Mouse (Mus musculus): ENCODE measurements at regions not wholly inside any gene's neighbourhood (a gene's known extent, or its start where the extent isn't known, plus 50 kb on each side); places are given as distances from the start of the nearest gene placed in this dataset.

- no peak for DNase-seq
These were observed 404.3 kb upstream of the Xrcc4 start for GRCm38 (mm10) chr13:90493696-90494095.

GRCm38 (mm10) chr13:90490991-90491951 is 401.9 kb upstream of the Xrcc4 start:
- DNase-seq, result no peak

DNA sequence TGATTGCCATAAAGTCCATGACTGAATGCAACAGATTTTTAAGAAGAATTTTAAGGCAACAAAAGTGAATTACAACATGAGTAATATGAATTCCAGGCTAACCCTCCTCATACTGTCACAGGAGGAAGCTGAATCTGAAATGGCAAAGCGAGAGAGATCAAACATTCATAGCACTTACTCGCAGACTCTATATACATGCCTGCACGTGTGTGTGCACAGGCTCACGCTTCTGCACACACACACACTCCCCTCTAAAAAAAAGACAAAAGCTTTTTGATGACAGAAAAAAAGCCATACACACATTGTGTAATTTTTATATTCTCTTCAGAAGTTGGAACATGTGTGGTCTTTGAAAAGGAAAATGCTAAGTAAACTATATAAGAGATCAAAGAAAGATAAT is 391.1 kb upstream of the Xrcc4 start:
- DNase-seq, result no peak

DNA sequence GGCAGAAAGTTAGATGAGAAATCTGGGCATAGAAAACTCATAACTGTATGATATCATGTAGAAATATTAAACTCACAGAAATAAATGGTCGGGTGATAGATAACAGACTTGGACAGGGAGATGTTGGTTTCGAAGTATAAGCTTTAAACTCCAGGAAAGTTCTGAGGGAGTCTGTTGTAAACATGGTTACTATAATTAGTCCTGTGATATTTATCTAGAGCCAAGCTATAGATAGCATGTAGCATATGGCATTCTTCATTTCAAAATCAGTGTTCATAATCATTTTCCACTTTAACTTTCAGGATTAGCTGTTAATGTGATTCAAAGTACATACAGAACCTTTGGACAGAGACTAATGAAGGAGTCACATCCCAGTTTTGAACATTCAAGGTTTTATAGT is 387.5 kb upstream of the Xrcc4 start:
- DNase-seq, result no peak

DNA sequence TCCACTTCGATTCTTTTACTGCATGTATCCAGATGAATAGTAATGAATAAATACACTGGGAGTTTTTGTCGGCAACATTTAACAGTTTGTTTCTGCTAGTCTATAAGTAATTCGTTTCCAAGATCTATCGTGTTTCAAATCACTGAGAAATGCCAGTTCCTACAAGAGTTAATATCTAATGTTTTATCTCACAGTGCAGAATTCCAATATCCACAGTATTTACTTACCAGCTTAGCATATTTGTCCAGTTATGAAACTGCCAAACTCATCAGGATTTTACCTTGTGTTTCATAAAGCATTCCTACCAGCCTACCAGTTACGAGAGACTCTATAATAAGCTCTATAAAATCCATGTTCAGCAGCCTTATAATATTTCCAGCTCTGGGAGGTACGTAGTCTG is 385.1 kb upstream of the Xrcc4 start:
- no peak for DNase-seq

GRCm38 (mm10) chr13:90474053-90474452 is 384.6 kb upstream of the Xrcc4 start:
- no peak for DNase-seq

DNA sequence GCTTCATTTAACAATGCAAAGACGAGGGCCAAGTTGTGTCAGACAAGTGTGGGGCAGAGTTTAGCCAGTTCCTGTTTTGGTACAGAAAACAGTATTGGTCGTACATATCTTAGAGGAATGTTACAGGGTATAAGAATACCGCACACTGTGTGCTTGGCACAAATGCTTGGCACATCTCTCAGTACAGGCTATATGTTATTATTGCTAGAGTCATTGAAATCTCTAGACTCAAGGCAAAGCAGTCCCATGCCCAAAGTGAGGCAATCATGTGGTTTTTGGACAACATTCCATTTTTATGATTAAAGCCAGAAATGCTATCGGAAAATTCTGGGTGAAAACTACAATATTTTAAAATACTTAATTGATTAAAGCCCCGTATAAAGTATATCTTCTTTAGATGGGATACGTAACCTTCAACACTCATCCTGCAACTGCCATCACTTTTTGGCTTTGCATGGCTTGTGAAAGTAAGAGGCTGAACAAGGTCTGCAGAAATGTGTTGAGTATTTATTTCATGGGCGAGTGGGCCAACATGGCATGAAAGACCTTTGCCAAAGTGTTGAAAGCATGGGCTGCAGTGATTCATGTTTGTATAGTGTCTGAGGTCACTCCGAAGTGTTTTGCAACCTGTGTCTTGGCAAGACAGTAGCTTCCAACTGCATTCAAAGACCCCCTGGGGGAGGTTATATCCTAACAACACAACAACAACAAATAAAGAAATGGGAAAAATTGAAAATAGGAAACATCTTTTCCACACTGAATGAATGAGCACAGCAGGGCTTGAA is 383.8 kb upstream of the Xrcc4 start:
- no peak for DNase-seq

DNA sequence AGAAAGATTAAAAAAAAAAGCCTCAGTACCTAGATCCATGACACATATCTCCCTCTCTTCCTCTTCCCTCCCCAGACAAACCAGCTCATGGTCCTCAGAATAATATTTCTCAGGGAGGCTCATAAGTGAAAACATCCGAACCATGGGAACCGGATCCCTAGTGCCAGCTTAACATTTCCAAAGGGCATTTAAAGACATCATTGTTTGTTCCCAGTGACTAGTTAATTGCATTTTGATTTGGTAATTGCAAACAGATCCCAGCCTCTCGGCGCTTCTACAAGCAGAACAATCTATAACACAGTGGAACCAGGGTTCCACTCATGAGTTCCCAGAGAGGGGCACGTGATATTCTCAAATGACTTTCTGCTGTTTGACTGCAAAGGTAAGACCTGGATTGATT is 376.7 kb upstream of the Xrcc4 start:
- DNase-seq, result no peak

DNA sequence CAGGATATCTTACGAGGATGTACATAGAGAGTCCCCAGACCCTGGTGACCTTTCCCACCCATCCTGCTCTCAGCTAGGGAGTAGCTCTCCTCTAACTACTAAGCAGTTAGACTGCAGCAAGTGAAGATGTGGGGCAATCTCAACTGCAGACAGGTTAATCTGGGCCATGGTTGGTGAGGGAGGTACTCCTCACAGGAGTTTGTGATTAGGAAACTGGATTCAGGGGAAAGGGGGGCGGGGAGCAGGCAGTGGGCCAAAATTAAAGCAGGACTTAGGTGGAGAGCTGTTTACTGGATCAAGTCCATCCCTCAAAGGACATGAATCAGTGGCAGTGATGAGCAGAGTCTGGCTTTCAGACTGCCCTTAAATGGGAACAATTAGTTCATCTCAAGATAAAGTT is 374.6 kb upstream of the Xrcc4 start:
- DNase-seq, result no peak

- DNase-seq, result no peak
These were observed 374.0 kb upstream of the Xrcc4 start for GRCm38 (mm10) chr13:90463381-90463780.

- no peak for DNase-seq
These were observed 365.2 kb upstream of the Xrcc4 start for GRCm38 (mm10) chr13:90454631-90455030.

GRCm38 (mm10) chr13:90426901-90427300 is 337.5 kb upstream of the Xrcc4 start:
- no peak for DNase-seq

DNA sequence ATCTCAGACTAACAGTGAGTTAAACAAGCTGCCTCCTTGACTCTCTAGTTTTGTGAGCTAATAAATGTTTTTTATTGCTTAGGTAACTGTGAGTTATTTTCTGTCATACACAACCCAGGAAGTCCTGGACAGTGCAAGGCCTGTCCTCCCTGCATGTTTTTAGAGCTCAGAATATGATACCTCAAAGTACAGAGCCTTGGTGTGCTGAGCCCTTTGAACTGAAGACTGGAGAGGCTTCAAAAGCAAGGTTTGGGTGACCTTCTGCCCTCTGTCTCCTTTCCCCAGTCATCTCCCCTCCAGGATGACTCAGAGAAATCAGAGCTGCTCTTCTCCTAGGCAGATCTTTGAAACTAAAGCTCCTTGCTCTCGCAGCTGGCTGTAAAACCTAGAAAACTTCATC is 336.0 kb upstream of the Xrcc4 start:
- no peak for DNase-seq

GRCm38 (mm10) chr13:90424541-90424940 is 335.1 kb upstream of the Xrcc4 start:
- no peak for DNase-seq

GRCm38 (mm10) chr13:90420966-90421365 is 331.6 kb upstream of the Xrcc4 start:
- DNase-seq, result peak; percentile 26

GRCm38 (mm10) chr13:90404392-90404791 is 315.0 kb upstream of the Xrcc4 start:
- no peak for DNase-seq

DNA sequence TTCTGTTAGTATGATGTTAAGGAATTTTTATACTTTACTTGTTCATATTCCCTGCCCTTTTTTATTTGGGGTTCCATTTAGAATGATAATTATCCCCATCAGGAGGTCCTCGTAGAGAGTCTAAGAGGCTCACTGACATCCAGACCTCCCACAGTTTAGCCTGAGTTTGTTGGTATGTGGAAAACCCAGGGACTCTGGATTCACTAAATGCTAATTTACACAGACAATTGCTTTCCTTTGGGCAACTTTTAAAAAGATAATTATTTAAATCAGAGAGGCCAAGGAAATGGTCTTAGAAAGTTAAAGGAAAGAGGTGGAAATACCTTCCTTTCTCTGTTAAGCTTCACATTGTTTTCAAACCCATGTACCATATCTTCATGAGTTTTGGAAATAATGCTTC is 312.7 kb upstream of the Xrcc4 start:
- no peak for DNase-seq

- no peak for DNase-seq
These were observed 312.1 kb upstream of the Xrcc4 start for GRCm38 (mm10) chr13:90401496-90401895.

DNA sequence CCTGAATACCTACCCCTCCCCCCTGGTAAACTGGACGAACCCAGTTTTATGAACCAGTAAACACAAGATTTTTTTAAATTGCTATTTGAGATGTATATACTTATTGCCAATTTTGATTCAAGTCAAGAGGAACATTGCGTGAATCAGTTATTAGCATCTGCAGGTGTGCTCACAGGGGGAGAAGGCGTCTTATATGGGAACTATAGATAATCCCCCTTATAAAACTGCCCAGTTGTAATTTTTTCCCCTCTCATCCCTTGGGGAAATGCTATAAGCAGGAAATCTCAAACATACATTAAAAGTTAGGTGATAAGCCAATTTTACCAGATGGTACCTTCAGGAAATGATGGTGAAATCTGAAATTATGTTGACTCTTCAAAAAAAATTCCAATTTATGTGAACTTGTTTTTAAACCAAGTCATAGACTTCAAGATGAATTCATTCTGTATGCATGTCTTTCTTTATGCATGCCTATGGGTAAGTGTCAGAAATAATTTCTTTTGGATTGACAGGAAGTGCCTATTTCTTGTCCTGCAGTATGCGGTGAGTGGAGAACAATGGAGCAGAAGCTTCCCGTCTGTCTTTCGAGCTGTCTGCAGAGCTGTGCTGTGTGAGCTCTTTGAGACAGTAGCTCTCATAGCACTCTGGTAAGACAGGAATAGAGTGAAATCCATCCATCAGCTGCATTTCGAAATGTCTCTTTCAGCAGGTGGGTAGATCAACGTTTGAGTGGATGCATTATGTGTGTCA is 306.0 kb upstream of the Xrcc4 start:
- no peak for DNase-seq

DNA sequence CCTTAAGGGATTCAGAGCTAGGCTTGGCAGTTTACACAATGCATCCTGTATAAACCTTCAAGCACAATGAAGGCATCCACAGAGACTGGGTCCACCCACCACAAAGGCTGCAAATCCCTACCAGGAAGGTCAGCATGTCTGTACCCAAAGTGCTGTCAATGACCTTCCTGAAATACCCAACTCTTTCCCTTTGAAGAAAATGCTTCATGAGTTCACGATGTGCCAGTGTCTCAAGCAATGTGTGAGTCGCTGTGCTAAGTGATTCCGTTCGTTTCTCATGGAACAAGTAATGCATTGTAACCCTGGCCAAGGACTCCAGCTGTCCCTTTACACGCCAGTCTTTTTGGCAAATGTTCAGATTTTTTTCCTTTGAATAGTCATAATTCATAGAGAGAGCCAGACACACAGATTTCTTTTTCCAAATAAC is 305.4 kb upstream of the Xrcc4 start:
- peak; percentile 45 for DNase-seq

- DNase-seq, result no peak
These were observed 303.0 kb upstream of the Xrcc4 start for GRCm38 (mm10) chr13:90392415-90392814.

DNA sequence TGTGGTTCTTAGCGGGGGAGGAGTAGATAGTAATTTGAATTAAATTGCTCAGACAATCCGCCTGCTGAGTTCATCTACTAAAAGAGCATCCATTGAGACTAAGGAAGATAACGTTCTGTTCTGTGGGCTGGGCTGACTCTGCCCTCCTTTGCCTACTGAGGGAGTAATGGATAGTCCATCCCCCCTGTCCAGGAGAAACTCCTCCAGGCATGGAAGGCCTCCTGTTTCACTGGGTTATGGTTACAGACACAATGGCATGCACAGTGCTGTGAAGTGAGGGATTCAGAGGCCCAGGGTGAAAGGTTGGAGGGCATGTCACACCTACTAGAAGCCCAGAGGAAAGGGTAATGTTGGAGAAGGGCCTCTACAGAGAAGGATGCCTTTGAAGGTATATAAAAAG is 287.2 kb upstream of the Xrcc4 start:
- no peak for DNase-seq

- DNase-seq, result no peak
These were observed 286.8 kb upstream of the Xrcc4 start for GRCm38 (mm10) chr13:90376207-90376606.
